Mouse (Mus musculus): ENCODE measurements at regions not wholly inside any gene's neighbourhood (a gene's known extent, or its start where the extent isn't known, plus 50 kb on each side); places are given as distances from the start of the nearest gene placed in this dataset.

DNA sequence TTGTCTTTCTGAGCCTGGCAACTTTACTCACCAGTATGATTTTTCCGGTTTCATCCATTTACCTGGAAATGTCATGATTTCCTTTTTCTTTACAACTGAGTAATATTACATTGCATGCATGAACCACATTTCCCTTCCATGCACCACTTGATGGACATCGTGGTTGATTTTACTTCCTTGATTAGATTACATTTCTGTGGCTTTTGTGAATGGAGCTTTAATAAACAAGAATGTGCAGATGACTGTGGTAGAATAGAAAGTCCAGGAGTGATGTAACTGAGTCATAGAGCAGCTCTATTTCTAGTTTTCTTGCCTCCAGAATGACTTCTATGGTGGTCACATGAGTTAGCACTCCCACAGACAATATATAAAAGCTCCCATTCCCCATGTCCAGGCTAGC lies 75.2 kb downstream of the Chst2 start:
- H3K27me3 ChIP-seq (replicated peaks), result no peaks in the 10 kb centered on the region
- WGBS, result 77% methylated on average over 2 of the region's 2 CpGs
- H3K9me3 ChIP-seq (replicated peaks), result no peaks in the 10 kb centered on the region
- no peak overlapping the region for H3K4me2 ChIP-seq
- H3K27ac ChIP-seq (ENCODE audit: poor library complexity, severe bottlenecking), result no peak overlapping the region
- no peaks in the 10 kb centered on the region for H3K36me3 ChIP-seq
- no peak overlapping the region for H3K4me3 ChIP-seq
- peaks cover 11% of the 10 kb centered on the region; the same call in 1 of the 2 replicates for H3K4me1 ChIP-seq (replicated peaks)
- ATAC-seq (ENCODE audit: insufficient number of reproducible peaks, low FRiP score), result no peak
- H3K9ac ChIP-seq, result no peak overlapping the region

GRCm38 (mm10) chr9:95330097-95330496 lies 76.4 kb downstream of the Chst2 start:
- Histone ChIP-seq H3K4me1 (replicated peaks) (peaks cover 11% of the 10 kb centered on the region; the same call in 1 of the 2 replicates), H3K4me3 (no peak overlapping the region), H3K9me3 (replicated peaks) (no peaks in the 10 kb centered on the region), H3K36me3 (no peaks in the 10 kb centered on the region), H3K9ac (no peak overlapping the region), H3K27ac (ENCODE audit: poor library complexity, severe bottlenecking) (no peak overlapping the region), H3K4me2 (no peak overlapping the region), H3K27me3 (replicated peaks) (no peaks in the 10 kb centered on the region)
- ATAC-seq (ENCODE audit: insufficient number of reproducible peaks, low FRiP score), result no peak
- WGBS, result 78% methylated on average over 7 of the region's 7 CpGs

GRCm38 (mm10) chr9:95329053-95329430 lies 77.5 kb downstream of the Chst2 start:
- H3K27me3 ChIP-seq (replicated peaks), result no peaks in the 10 kb centered on the region
- H3K9ac ChIP-seq, result no peak overlapping the region
- ATAC-seq (ENCODE audit: insufficient number of reproducible peaks, low FRiP score), result no peak
- 33% methylated on average over 9 of the region's 9 CpGs for WGBS
- no peaks in the 10 kb centered on the region for H3K36me3 ChIP-seq
- H3K4me3 ChIP-seq, result no peak overlapping the region
- no peaks in the 10 kb centered on the region for H3K9me3 ChIP-seq (replicated peaks)
- no peak overlapping the region for H3K4me2 ChIP-seq
- H3K27ac ChIP-seq (ENCODE audit: poor library complexity, severe bottlenecking), result no peak overlapping the region
- peaks cover 11% of the 10 kb centered on the region; the same call in 1 of the 2 replicates for H3K4me1 ChIP-seq (replicated peaks)

- WGBS, result 51% methylated on average over 12 of the region's 15 CpGs
- no peak for ATAC-seq (ENCODE audit: insufficient number of reproducible peaks, low FRiP score)
- Histone ChIP-seq H3K27me3 (replicated peaks) (no peaks in the 10 kb centered on the region), H3K36me3 (no peaks in the 10 kb centered on the region), H3K9me3 (replicated peaks) (no peaks in the 10 kb centered on the region), H3K27ac (ENCODE audit: poor library complexity, severe bottlenecking) (no peak overlapping the region), H3K9ac (no peak overlapping the region), H3K4me3 (no peak overlapping the region), H3K4me2 (peak overlapping the region; percentile 21; the same call in 1 of the 2 replicates), H3K4me1 (replicated peaks) (peaks cover 11% of the 10 kb centered on the region; the same call in 1 of the 2 replicates)
These were observed 78.1 kb downstream of the Chst2 start for GRCm38 (mm10) chr9:95328261-95329052.

- no peak overlapping the region for H3K4me3 ChIP-seq
- ATAC-seq (ENCODE audit: insufficient number of reproducible peaks, low FRiP score), result no peak
- H3K27me3 ChIP-seq (replicated peaks), result no peaks in the 10 kb centered on the region
- H3K4me2 ChIP-seq, result no peak overlapping the region
- 45% methylated on average over 3 of the region's 3 CpGs for WGBS
- no peak overlapping the region for H3K27ac ChIP-seq (ENCODE audit: poor library complexity, severe bottlenecking)
- no peaks in the 10 kb centered on the region for H3K36me3 ChIP-seq
- peaks cover 11% of the 10 kb centered on the region; the same call in 1 of the 2 replicates for H3K4me1 ChIP-seq (replicated peaks)
- no peaks in the 10 kb centered on the region for H3K9me3 ChIP-seq (replicated peaks)
- no peak overlapping the region for H3K9ac ChIP-seq
These were observed 78.8 kb downstream of the Chst2 start for GRCm38 (mm10) chr9:95327771-95328170.

GRCm38 (mm10) chr9:95323622-95324021 lies 82.9 kb downstream of the Chst2 start:
- WGBS, result 63% methylated on average over 7 of the region's 7 CpGs
- no peak for ATAC-seq (ENCODE audit: insufficient number of reproducible peaks, low FRiP score)
- H3K36me3 ChIP-seq, result no peaks in the 10 kb centered on the region

DNA sequence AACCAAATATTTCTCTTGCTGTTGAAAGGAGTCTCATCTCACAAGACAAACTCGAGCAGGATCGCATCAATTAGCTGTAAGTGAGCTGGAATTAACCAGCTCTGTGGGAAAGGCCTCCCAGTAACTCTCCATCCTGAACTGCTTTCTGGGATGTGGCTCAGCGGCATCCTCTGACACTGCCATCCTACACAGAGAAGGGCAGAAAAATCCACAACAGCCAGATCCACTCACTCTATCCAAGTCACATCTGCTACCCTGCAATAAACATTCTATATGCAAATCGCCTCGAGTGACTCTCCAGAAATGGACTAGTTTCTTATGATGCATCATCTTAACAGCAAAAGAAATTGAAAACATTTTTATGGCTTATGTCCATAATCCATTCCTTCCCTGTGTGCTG lies 83.6 kb downstream of the Chst2 start:
- no peaks in the 10 kb centered on the region for H3K27me3 ChIP-seq (replicated peaks)
- WGBS, result 79% methylated on average over 5 of the region's 5 CpGs
- H3K9me3 ChIP-seq (replicated peaks), result no peaks in the 10 kb centered on the region
- H3K9ac ChIP-seq, result no peak overlapping the region
- H3K27ac ChIP-seq (ENCODE audit: poor library complexity, severe bottlenecking), result no peak overlapping the region
- H3K36me3 ChIP-seq, result no peaks in the 10 kb centered on the region
- H3K4me3 ChIP-seq, result no peak overlapping the region
- no peak for ATAC-seq (ENCODE audit: insufficient number of reproducible peaks, low FRiP score)
- no peak overlapping the region for H3K4me2 ChIP-seq
- H3K4me1 ChIP-seq (replicated peaks), result peaks cover under 1% of the 10 kb centered on the region; the same call in 1 of the 2 replicates

More at GRCm38 (mm10) chr9:95323622-95324021, 82.9 kb downstream of the Chst2 start:
- no peak overlapping the region for H3K4me3 ChIP-seq
- peaks cover 8% of the 10 kb centered on the region; the same call in 1 of the 2 replicates for H3K4me1 ChIP-seq (replicated peaks)
- no peak overlapping the region for H3K9ac ChIP-seq
- H3K27me3 ChIP-seq (replicated peaks), result no peaks in the 10 kb centered on the region
- H3K4me2 ChIP-seq, result no peak overlapping the region
- no peaks in the 10 kb centered on the region for H3K9me3 ChIP-seq (replicated peaks)
- H3K27ac ChIP-seq (ENCODE audit: poor library complexity, severe bottlenecking), result no peak overlapping the region

GRCm38 (mm10) chr9:95322031-95322430 lies 84.5 kb downstream of the Chst2 start:
- no peak overlapping the region for H3K4me3 ChIP-seq
- no peak overlapping the region for H3K27ac ChIP-seq (ENCODE audit: poor library complexity, severe bottlenecking)
- no peaks in the 10 kb centered on the region for H3K4me1 ChIP-seq (replicated peaks)
- WGBS, result 77% methylated on average over 2 of the region's 2 CpGs
- H3K9ac ChIP-seq, result no peak overlapping the region
- H3K27me3 ChIP-seq (replicated peaks), result no peaks in the 10 kb centered on the region
- H3K9me3 ChIP-seq (replicated peaks), result no peaks in the 10 kb centered on the region
- ATAC-seq (ENCODE audit: insufficient number of reproducible peaks, low FRiP score), result no peak
- no peaks in the 10 kb centered on the region for H3K36me3 ChIP-seq
- H3K4me2 ChIP-seq, result no peak overlapping the region

DNA sequence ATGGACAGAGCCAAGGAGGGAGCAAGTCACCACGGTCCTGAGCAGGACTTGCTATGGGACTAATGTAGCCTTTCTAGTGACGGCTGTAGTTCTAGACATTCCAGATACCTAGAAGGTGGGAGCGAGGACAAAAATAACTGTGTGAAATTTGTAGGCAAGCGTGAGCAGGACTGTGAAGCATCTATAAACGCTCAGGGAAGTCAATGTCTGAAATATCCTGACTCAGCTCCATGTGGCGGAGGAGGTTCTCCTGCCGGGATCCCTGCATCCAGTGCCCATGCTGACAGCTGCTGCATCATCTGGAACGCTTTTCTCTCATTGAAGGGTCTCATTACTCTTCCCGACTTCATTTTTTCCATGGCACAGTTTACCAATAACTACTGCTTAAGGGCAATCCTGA lies 87.6 kb downstream of the Chst2 start:
- Histone ChIP-seq H3K4me1 (replicated peaks) (no peaks in the 10 kb centered on the region), H3K4me3 (no peak overlapping the region), H3K9ac (no peak overlapping the region), H3K27ac (ENCODE audit: poor library complexity, severe bottlenecking) (no peak overlapping the region), H3K27me3 (replicated peaks) (no peaks in the 10 kb centered on the region), H3K9me3 (replicated peaks) (no peaks in the 10 kb centered on the region), H3K36me3 (no peaks in the 10 kb centered on the region), H3K4me2 (no peak overlapping the region)
- WGBS, result 78% methylated on average over 9 of the region's 9 CpGs
- ATAC-seq (ENCODE audit: insufficient number of reproducible peaks, low FRiP score), result no peak

GRCm38 (mm10) chr9:95316726-95317125 lies 89.8 kb downstream of the Chst2 start:
- 58% methylated on average over 8 of the region's 8 CpGs for WGBS
- no peak for ATAC-seq (ENCODE audit: insufficient number of reproducible peaks, low FRiP score)
- no peak overlapping the region for H3K9ac ChIP-seq
- H3K4me3 ChIP-seq, result no peak overlapping the region
- H3K4me2 ChIP-seq, result no peak overlapping the region
- no peaks in the 10 kb centered on the region for H3K36me3 ChIP-seq
- no peaks in the 10 kb centered on the region for H3K9me3 ChIP-seq (replicated peaks)
- H3K27ac ChIP-seq (ENCODE audit: poor library complexity, severe bottlenecking), result no peak overlapping the region
- H3K27me3 ChIP-seq (replicated peaks), result no peaks in the 10 kb centered on the region
- no peaks in the 10 kb centered on the region for H3K4me1 ChIP-seq (replicated peaks)

GRCm38 (mm10) chr9:95315080-95315479 lies 91.4 kb downstream of the Chst2 start:
- 27% methylated on average over 4 of the region's 4 CpGs for WGBS

DNA sequence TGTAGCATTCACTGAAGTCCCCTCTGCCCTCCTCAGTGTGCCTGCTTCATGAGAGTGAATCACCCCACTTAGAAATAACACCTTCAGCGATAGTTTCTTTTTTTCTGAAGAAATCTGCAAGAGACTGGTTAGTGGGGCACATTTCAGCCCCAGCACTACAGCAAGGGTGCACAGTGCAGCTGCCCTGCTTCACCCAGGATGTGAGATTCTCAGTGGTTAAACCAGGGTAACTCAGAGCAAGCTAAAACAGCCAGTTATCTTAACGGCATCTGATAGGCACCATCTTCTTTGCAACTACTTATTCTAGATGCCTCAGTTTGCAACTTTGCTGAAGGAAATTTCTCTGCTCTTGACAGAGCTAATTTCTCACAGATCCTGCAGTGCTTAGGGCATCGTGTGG lies 94.9 kb downstream of the Chst2 start:
- no peak overlapping the region for H3K27ac ChIP-seq (ENCODE audit: poor library complexity, severe bottlenecking)
- WGBS, result 72% methylated on average over 3 of the region's 3 CpGs
- ATAC-seq (ENCODE audit: insufficient number of reproducible peaks, low FRiP score), result no peak
- no peak overlapping the region for H3K4me3 ChIP-seq
- no peak overlapping the region for H3K9ac ChIP-seq
- no peaks in the 10 kb centered on the region for H3K36me3 ChIP-seq
- no peaks in the 10 kb centered on the region for H3K27me3 ChIP-seq (replicated peaks)
- H3K4me1 ChIP-seq (replicated peaks), result no peaks in the 10 kb centered on the region
- no peaks in the 10 kb centered on the region for H3K9me3 ChIP-seq (replicated peaks)
- H3K4me2 ChIP-seq, result no peak overlapping the region

More at GRCm38 (mm10) chr9:95315080-95315479, 91.4 kb downstream of the Chst2 start:
- no peaks in the 10 kb centered on the region for H3K4me1 ChIP-seq (replicated peaks)
- H3K27me3 ChIP-seq (replicated peaks), result no peaks in the 10 kb centered on the region
- no peak overlapping the region for H3K4me3 ChIP-seq
- H3K36me3 ChIP-seq, result no peaks in the 10 kb centered on the region
- no peaks in the 10 kb centered on the region for H3K9me3 ChIP-seq (replicated peaks)
- H3K4me2 ChIP-seq, result no peak overlapping the region
- no peak overlapping the region for H3K27ac ChIP-seq (ENCODE audit: poor library complexity, severe bottlenecking)
- ATAC-seq (ENCODE audit: insufficient number of reproducible peaks, low FRiP score), result no peak
- no peak overlapping the region for H3K9ac ChIP-seq
